Mouse (Mus musculus): Measurements from ENCODE around the gene Map6.

- TF ChIP-seq EP300 (IDR thresholded peaks at IDR 0.05; ENCODE audit: low read depth), result no peak
- TF ChIP-seq CTCF (IDR thresholded peaks at IDR 0.05; ENCODE audit: low read depth), result no peak
These were observed 3.7 kb upstream of the Map6 start for GRCm38 (mm10) chr7:99263509-99263908.
